Mouse (Mus musculus) liver, adult 2 months (tissue): ENCODE data around the gene Slc15a3. TPM values are rescaled to one million over a fixed set of nuclear protein-coding genes. Genes with fewer than 3 reads are reported as not detected.

Source experiments
- DNase-seq: peaks from one replicate; pipeline ENCODE4 v3.0.0-alpha.2; 2011; ENCODE audit warnings: low read depth, low spot score; ENCODE audit errors: extremely low read depth
- H3K27ac ChIP-seq: fragments of 200-500 bp; replicated peaks from 2 replicates; pipeline ENCODE4 v1.5.1; 2012; ENCODE audit warnings: low read depth, mild to moderate bottlenecking, control low read depth, inconsistent platforms, low read length; ENCODE audit not compliant: insufficient read depth
- H3K27me3 ChIP-seq: fragments of 200-500 bp; 2 replicates; pipeline ENCODE4 v1.6.1; 2012; ENCODE audit warnings: mild to moderate bottlenecking, moderate library complexity, low read length, inconsistent platforms; ENCODE audit not compliant: control insufficient read depth, insufficient read depth
- H3K36me3 ChIP-seq: fragments of 200-500 bp; 2 replicates; pipeline ENCODE4 v1.6.1; 2012; ENCODE audit warnings: low read length, inconsistent platforms; ENCODE audit not compliant: control insufficient read depth, insufficient read depth
- H3K4me1 ChIP-seq: fragments of 200-500 bp; 2 replicates; pipeline ENCODE4 v1.6.1; 2011; ENCODE audit warnings: low read length; ENCODE audit not compliant: control insufficient read depth, insufficient read depth
- H3K4me3 ChIP-seq: fragments of 200-500 bp; 2 replicates; pipeline ENCODE4 v1.5.1; 2011; ENCODE audit warnings: low read depth, mild to moderate bottlenecking, control low read depth, low read length, moderate library complexity; ENCODE audit not compliant: insufficient read depth
- H3K79me2 ChIP-seq: fragments of 200-500 bp; 2 replicates; pipeline ENCODE4 v1.6.1; 2012; ENCODE audit warnings: inconsistent platforms, mild to moderate bottlenecking, low read length, moderate library complexity; ENCODE audit not compliant: control insufficient read depth, insufficient read depth
- H3K9ac ChIP-seq: fragments of 200-500 bp; 2 replicates; pipeline ENCODE4 v1.6.1; 2012; ENCODE audit warnings: low read depth, mild to moderate bottlenecking, control low read depth, inconsistent platforms, low read length
- CTCF ChIP-seq: fragments of 200-500 bp; IDR thresholded peaks from 2 replicates; pipeline ENCODE4 v1.5.1; 2011; ENCODE audit warnings: low read depth, low read length, control low read depth
- POLR2A ChIP-seq: fragments of 200-500 bp; IDR thresholded peaks from 2 replicates; pipeline ENCODE4 v1.6.1; 2011; ENCODE audit warnings: low read length, control low read depth; ENCODE audit not compliant: insufficient read depth; ENCODE audit errors: extremely low read depth
- WGBS: fragments of 180-500 bp; shearing (Covaris S2); methylation state at CpG from one replicate; pipeline ENCODE4 v1.1.7; 2018; 5-methylcytosine and 5-hydroxymethylcytosine counted together
- polyA plus RNA-seq: library from polyadenylated mRNA; depleted of rRNA; stranded (reverse); fragments of >200 nt; gene quantifications from 2 replicates; pipeline ENCODE4 v1.2.3, GENCODE M21; 2012
- total RNA-seq: library from RNA; depleted of rRNA; stranded (reverse); fragments of >200 nt; gene quantifications from 2 replicates; pipeline ENCODE4 v1.2.3, GENCODE M21; 2014

The Slc15a3 gene
- total and polyA plus RNA-seq, 2 experiments = 3.3 to 10.6 TPM

GRCm38 (mm10) chr19:10829436-10830175, 9.9 kb upstream of the Slc15a3 start, which contains the start of gene Cd6:
Cd6 (minus strand) TSS chr19:10830058.
- no peaks in the 10 kb centered on the region for H3K79me2 ChIP-seq
- TF ChIP-seq CTCF (no peak), POLR2A (no peak)
- H3K4me3 ChIP-seq = no peak within 1 kb of the TSS
- no peaks in the 10 kb centered on the region for H3K27me3 ChIP-seq
- no peak within 1 kb of the TSS for H3K27ac ChIP-seq
- DNase-seq = no peak
- WGBS = 88% methylated on average over 16 of the region's 16 CpGs
- H3K9ac ChIP-seq = no peak within 1 kb of the TSS
- no peaks in the 10 kb centered on the region for H3K4me1 ChIP-seq
- H3K36me3 ChIP-seq = no peaks in the 10 kb centered on the region

GRCm38 (mm10) chr19:10831424-10831823, 8.1 kb upstream of the Slc15a3 start:
- Histone ChIP-seq H3K27me3 (no peaks in the 10 kb centered on the region), H3K79me2 (no peaks in the 10 kb centered on the region), H3K27ac (no peak overlapping the region), H3K9ac (no peak overlapping the region), H3K4me3 (no peak overlapping the region), H3K36me3 (no peaks in the 10 kb centered on the region), H3K4me1 (no peaks in the 10 kb centered on the region)
- peak; percentile 41 for DNase-seq
- 7% methylated on average over 5 of the region's 5 CpGs for WGBS
- TF ChIP-seq POLR2A (no peak), CTCF (peak; percentile 79)

GRCm38 (mm10) chr19:10832030-10832429, 7.5 kb upstream of the Slc15a3 start:
- no peak overlapping the region for H3K4me3 ChIP-seq
- WGBS = 72% methylated on average over 3 of the region's 3 CpGs

GRCm38 (mm10) chr19:10833611-10834010, 5.9 kb upstream of the Slc15a3 start:
- Histone ChIP-seq H3K79me2 (no peaks in the 10 kb centered on the region), H3K27ac (no peak overlapping the region), H3K4me1 (no peaks in the 10 kb centered on the region), H3K27me3 (no peaks in the 10 kb centered on the region), H3K9ac (no peak overlapping the region), H3K36me3 (no peaks in the 10 kb centered on the region), H3K4me3 (no peak overlapping the region)
- no peak for DNase-seq
- TF ChIP-seq CTCF (no peak), POLR2A (no peak)
- WGBS = 81% methylated on average over 3 of the region's 3 CpGs

More at GRCm38 (mm10) chr19:10832030-10832429, 7.5 kb upstream of the Slc15a3 start:
- Histone ChIP-seq H3K79me2 (no peaks in the 10 kb centered on the region), H3K4me1 (no peaks in the 10 kb centered on the region), H3K27ac (no peak overlapping the region), H3K36me3 (no peaks in the 10 kb centered on the region), H3K9ac (no peak overlapping the region), H3K27me3 (no peaks in the 10 kb centered on the region)
- TF ChIP-seq POLR2A (no peak), CTCF (no peak)
- DNase-seq = peak; percentile 6

GRCm38 (mm10) chr19:10835671-10836070, 3.9 kb upstream of the Slc15a3 start:
- H3K4me1 ChIP-seq = no peaks in the 10 kb centered on the region
- WGBS = 76% methylated on average over 3 of the region's 3 CpGs

More at GRCm38 (mm10) chr19:10835671-10836070, 3.9 kb upstream of the Slc15a3 start:
- Histone ChIP-seq H3K27me3 (no peaks in the 10 kb centered on the region), H3K9ac (no peak overlapping the region), H3K79me2 (no peaks in the 10 kb centered on the region), H3K27ac (no peak overlapping the region), H3K4me3 (no peak overlapping the region), H3K36me3 (no peaks in the 10 kb centered on the region)
- no peak for DNase-seq
- no peak for TF ChIP-seq CTCF
- TF ChIP-seq POLR2A = no peak
